ENCODE assay signal across 8 mouse cellular contexts in genomic region chr10:120938077-120938903, GRCm38 (mm10). TPM values are rescaled to one million over a fixed set of nuclear protein-coding genes. Genes with fewer than 3 reads are reported as not detected.
A peak's percentile ranks its signal among the peaks of the same experiment; 100 is the strongest.
DNase-seq lines count a peak whose midpoint lies in the region; ATAC-seq and TF ChIP-seq lines count a peak whose summit lies in the region.

No protein-coding gene starts in this region.

- peaks cover 8% of the 10 kb centered on the region; the same call in 1 of the 2 replicates for H3K79me2 ChIP-seq in liver, adult 2 months (ENCODE audit: control insufficient read depth, insufficient read depth, low read length)

- WGBS in forebrain, embryonic 14.5 days: 54% methylated on average over 19 of the region's 19 CpGs
- WGBS in forebrain, embryonic 12.5 days: 55% methylated on average over 19 of the region's 19 CpGs
- WGBS in intestine, embryonic 16.5 days: 51% methylated on average over 19 of the region's 19 CpGs
- WGBS in liver, adult 2 months: 66% methylated on average over 19 of the region's 19 CpGs

- ATAC-seq in forebrain, embryonic 14.5 days: 0 out of 2 replicates have a peak, but pooled peaks have one; percentile 34
- ATAC-seq in forebrain, embryonic 12.5 days (ENCODE audit: low FRiP score): no peak
- ATAC-seq in intestine, embryonic 16.5 days: 0 out of 2 replicates have a peak, but pooled peaks have one; percentile 16

- H3K4me1 ChIP-seq in forebrain, embryonic 14.5 days (ENCODE audit: control insufficient read depth, insufficient read depth, low read length): no peaks in the 10 kb centered on the region
- no peaks in the 10 kb centered on the region for H3K4me1 ChIP-seq in forebrain, embryonic 12.5 days
- H3K4me1 ChIP-seq in E14TG2a.4 (replicated peaks; ENCODE audit: low read depth, low read length): peaks cover 4% of the 10 kb centered on the region; the same call in 1 of the 2 replicates
- H3K4me1 ChIP-seq in intestine, embryonic 16.5 days (ENCODE audit: control insufficient read depth, insufficient read depth, low read length): peaks cover 2% of the 10 kb centered on the region; the same call in 1 of the 2 replicates
- H3K4me1 ChIP-seq in liver, adult 2 months (ENCODE audit: control insufficient read depth, insufficient read depth, low read length): no peaks in the 10 kb centered on the region

- H3K27me3 ChIP-seq in forebrain, embryonic 14.5 days (replicated peaks; ENCODE audit: control insufficient read depth, insufficient read depth, low read length): no peaks in the 10 kb centered on the region
- no peaks in the 10 kb centered on the region for H3K27me3 ChIP-seq in forebrain, embryonic 12.5 days
- no peaks in the 10 kb centered on the region for H3K27me3 ChIP-seq in E14TG2a.4 (ENCODE audit: insufficient read depth, low read length)
- H3K27me3 ChIP-seq in intestine, embryonic 16.5 days (replicated peaks; ENCODE audit: control insufficient read depth, insufficient read depth, low read length): no peaks in the 10 kb centered on the region
- no peaks in the 10 kb centered on the region for H3K27me3 ChIP-seq in liver, adult 2 months (ENCODE audit: control insufficient read depth, insufficient read depth, low read length)

- H3K27ac ChIP-seq in forebrain, embryonic 14.5 days (ENCODE audit: low read depth, low read length): no peak overlapping the region
- H3K27ac ChIP-seq in forebrain, embryonic 12.5 days: no peak overlapping the region
- H3K27ac ChIP-seq in intestine, embryonic 16.5 days (ENCODE audit: low read length): no peak overlapping the region
- no peak overlapping the region for H3K27ac ChIP-seq in liver, adult 2 months (replicated peaks; ENCODE audit: insufficient read depth, low read depth, low read length)

- no peak overlapping the region for H3K9ac ChIP-seq in forebrain, embryonic 14.5 days (ENCODE audit: low read length)
- H3K9ac ChIP-seq in forebrain, embryonic 12.5 days: no peak overlapping the region
- H3K9ac ChIP-seq in intestine, embryonic 16.5 days (ENCODE audit: low read depth, low read length): no peak overlapping the region
- no peak overlapping the region for H3K9ac ChIP-seq in liver, adult 2 months (ENCODE audit: low read depth, low read length)

- no peaks in the 10 kb centered on the region for H3K36me3 ChIP-seq in forebrain, embryonic 14.5 days (ENCODE audit: control insufficient read depth, insufficient read depth, low read length)
- no peaks in the 10 kb centered on the region for H3K36me3 ChIP-seq in forebrain, embryonic 12.5 days (replicated peaks)
- no peaks in the 10 kb centered on the region for H3K36me3 ChIP-seq in E14TG2a.4 (ENCODE audit: insufficient read depth, low read length)
- no peaks in the 10 kb centered on the region for H3K36me3 ChIP-seq in intestine, embryonic 16.5 days (ENCODE audit: control insufficient read depth, insufficient read depth, low read length)
- H3K36me3 ChIP-seq in liver, adult 2 months (ENCODE audit: control insufficient read depth, insufficient read depth, low read length): no peaks in the 10 kb centered on the region

- no peaks in the 10 kb centered on the region for H3K9me3 ChIP-seq in forebrain, embryonic 14.5 days (replicated peaks; ENCODE audit: control insufficient read depth, low read length)
- no peaks in the 10 kb centered on the region for H3K9me3 ChIP-seq in forebrain, embryonic 12.5 days
- H3K9me3 ChIP-seq in E14TG2a.4 (ENCODE audit: low read length): no peaks in the 10 kb centered on the region
- H3K9me3 ChIP-seq in intestine, embryonic 16.5 days (ENCODE audit: control insufficient read depth, low read length): no peaks in the 10 kb centered on the region

- no peak for TF ChIP-seq POLR2A in liver, adult 2 months (IDR thresholded peaks at IDR 0.05; ENCODE audit: extremely low read depth, insufficient read depth, low read length)

- TF ChIP-seq CTCF in E14TG2a.4 (conservative IDR thresholded peaks at IDR 0.05; ENCODE audit: low read length): peak; percentile 38; the same call in 1 of the 2 replicates
- peak; percentile 62 for TF ChIP-seq CTCF in liver, adult 2 months (IDR thresholded peaks at IDR 0.05; ENCODE audit: low read depth, low read length)

- peak; percentile 71 for DNase-seq in forebrain, embryonic 14.5 days (ENCODE audit: low spot score)
- peak; percentile 44 for DNase-seq in cerebellum, adult 11 months
- peak; percentile 18 to 76 for DNase-seq in frontal cortex, adult 2 months (ENCODE audit: extremely low spot score in 1 of 2, low spot score in 1 of 2)
- DNase-seq in liver, adult 2 months (ENCODE audit: extremely low read depth, low read depth, low spot score): peak; percentile 22
- peak; percentile 48 for DNase-seq in right cerebral cortex, adult 18-20 months

- no peak overlapping the region for H3K4me3 ChIP-seq in forebrain, embryonic 14.5 days (ENCODE audit: low read depth, low read length)
- H3K4me3 ChIP-seq in forebrain, embryonic 12.5 days (replicated peaks): no peak overlapping the region
- H3K4me3 ChIP-seq in E14TG2a.4 (replicated peaks; ENCODE audit: low read length): no peak overlapping the region
- H3K4me3 ChIP-seq in intestine, embryonic 16.5 days (ENCODE audit: low read length): no peak overlapping the region
- H3K4me3 ChIP-seq in liver, adult 2 months (ENCODE audit: insufficient read depth, low read depth, low read length): no peak overlapping the region

- H3K4me2 ChIP-seq in forebrain, embryonic 14.5 days (ENCODE audit: low read length): no peak overlapping the region
- no peak overlapping the region for H3K4me2 ChIP-seq in forebrain, embryonic 12.5 days
- H3K4me2 ChIP-seq in intestine, embryonic 16.5 days (ENCODE audit: low read depth, low read length): no peak overlapping the region

RNA-seq across cellular contexts. Expression of gene Msrb3, which starts 39.4 kb away (rescaled TPM):
- polyA plus RNA-seq in forebrain, embryonic 14.5 days (2014; fragmentation: Nextera tagmentation; extraction: Ambion mirVana): 0.87 and 1.4 TPM in 2 replicates
- polyA plus RNA-seq in forebrain, embryonic 12.5 days (2016; fragmentation: Nextera tagmentation; extraction: Ambion mirVana): 7.0 and 11.4 TPM in 2 replicates
- polyA plus RNA-seq in frontal cortex, adult 2 months (2012; rRNA removed): 6.6 and 6.9 TPM in 2 replicates
- 11.2 and 14.0 TPM in 2 replicates for polyA plus RNA-seq in intestine, embryonic 16.5 days (2015; fragmentation: Nextera tagmentation; extraction: Ambion mirVana)
- 9.5 and 10.1 TPM in 2 replicates for total RNA-seq in liver, adult 2 months (2014; rRNA removed)
- 3.7 and 4.1 TPM in 2 replicates for polyA plus RNA-seq in liver, adult 2 months (2012; rRNA removed)

RNA-seq across cellular contexts. Expression of gene Lemd3, which starts 40.8 kb away (rescaled TPM):
- polyA plus RNA-seq in forebrain, embryonic 14.5 days (2014; fragmentation: Nextera tagmentation; extraction: Ambion mirVana): 5.4 and 5.9 TPM in 2 replicates
- polyA plus RNA-seq in forebrain, embryonic 12.5 days (2016; fragmentation: Nextera tagmentation; extraction: Ambion mirVana): 4.6 and 4.8 TPM in 2 replicates
- 17.3 and 19.5 TPM in 2 replicates for polyA plus RNA-seq in frontal cortex, adult 2 months (2012; rRNA removed)
- 1.6 and 1.8 TPM in 2 replicates for polyA plus RNA-seq in intestine, embryonic 16.5 days (2015; fragmentation: Nextera tagmentation; extraction: Ambion mirVana)
- 5.2 and 5.4 TPM in 2 replicates for total RNA-seq in liver, adult 2 months (2014; rRNA removed)
- 2.4 and 3.6 TPM in 2 replicates for polyA plus RNA-seq in liver, adult 2 months (2012; rRNA removed)
